Mouse (Mus musculus): ENCODE measurements at regions not wholly inside any gene's neighbourhood (a gene's known extent, or its start where the extent isn't known, plus 50 kb on each side); places are given as distances from the start of the nearest gene placed in this dataset.

DNA sequence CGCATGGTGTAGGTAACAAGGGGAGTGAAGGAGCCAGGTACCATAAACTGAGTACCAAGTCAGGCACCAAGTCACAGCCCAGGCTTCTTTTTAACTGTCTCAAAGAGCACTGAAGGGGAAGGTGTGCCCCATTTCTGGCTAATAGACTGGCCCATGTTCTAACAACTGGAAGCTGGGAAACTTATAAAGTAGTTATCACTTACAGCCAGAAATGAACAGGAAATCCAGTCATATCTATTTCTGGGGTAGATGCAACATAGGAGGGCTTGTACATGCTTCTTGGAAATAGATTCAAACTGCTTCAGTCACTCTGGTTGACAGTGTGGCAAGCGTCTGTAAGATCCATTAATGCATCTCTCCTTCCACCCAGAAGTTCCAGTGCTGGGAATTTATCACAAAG, 635.3 kb upstream of the Fam160b2 start:
- TF ChIP-seq CTCF (IDR thresholded peaks at IDR 0.05; ENCODE audit: low read depth, low read length), result no peak
- no peak for TF ChIP-seq POLR2A (IDR thresholded peaks at IDR 0.05; ENCODE audit: extremely low read depth, insufficient read depth, low read length)
